In the genomic region with DNA sequence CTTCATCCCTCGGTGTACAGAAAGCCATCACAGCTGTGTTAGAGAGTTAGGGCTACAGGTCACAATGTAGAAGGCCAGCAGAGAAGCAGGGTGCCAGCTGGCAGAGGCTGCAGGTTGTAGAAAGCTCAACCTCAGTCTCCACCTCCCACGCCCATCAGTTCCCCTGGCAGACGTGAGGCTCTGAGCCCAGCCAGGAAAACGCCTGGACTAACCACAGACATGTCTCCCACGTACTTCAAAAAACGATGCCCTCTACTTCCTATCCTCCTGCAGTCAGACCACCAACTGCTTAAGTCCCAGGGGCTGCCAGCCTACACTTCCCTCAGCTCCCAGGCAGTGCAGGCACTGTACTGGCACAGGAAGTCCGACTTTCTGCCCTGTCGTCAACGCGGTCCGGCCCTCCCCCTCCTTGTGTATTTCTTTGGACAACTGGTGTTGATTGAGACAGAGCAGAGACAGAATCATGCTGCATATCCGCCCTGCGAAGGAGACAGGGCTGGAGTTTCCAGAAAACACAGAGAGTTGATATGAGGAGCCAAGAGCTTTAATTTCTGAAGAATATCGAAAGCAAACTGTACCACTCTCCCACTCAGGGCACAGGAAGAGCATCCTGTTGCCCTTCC, we compare ENCODE assay signal across 9 mouse cellular contexts. TPM values are rescaled to one million over a fixed set of nuclear protein-coding genes. Genes with fewer than 3 reads are reported as not detected.
DNase-seq lines count a peak whose midpoint lies in the region; ATAC-seq lines count a peak whose summit lies in the region.
"Had no signal": no experiment of that assay in that cellular context is flagged by ENCODE, and none has a peak within 500 bp of the region (broad histone marks: within the 10 kb centered on the region; RNA-seq: fewer than 3 reads in every experiment).

No protein-coding gene starts in this region.

- H3K4me1 ChIP-seq in forebrain, embryonic 15.5 days: peaks cover 14% of the 10 kb centered on the region
- peaks cover 12% of the 10 kb centered on the region for H3K4me1 ChIP-seq in forebrain, embryonic 16.5 days (replicated peaks; ENCODE audit: control insufficient read depth, insufficient read depth, low read length)
- H3K4me1 ChIP-seq in kidney, embryonic 16.5 days (ENCODE audit: insufficient read depth, low read length): peaks cover 9% of the 10 kb centered on the region; the same call in 1 of the 2 replicates
- peaks cover 17% of the 10 kb centered on the region for H3K4me1 ChIP-seq in midbrain, embryonic 13.5 days (replicated peaks)

- no peak overlapping the region for H3K4me2 ChIP-seq in forebrain, embryonic 15.5 days (replicated peaks)
- H3K4me2 ChIP-seq in forebrain, embryonic 16.5 days (ENCODE audit: low read length): no peak overlapping the region
- H3K4me2 ChIP-seq in kidney, embryonic 16.5 days (replicated peaks; ENCODE audit: low read depth, low read length): no peak overlapping the region
- H3K4me2 ChIP-seq in midbrain, embryonic 13.5 days (replicated peaks): no peak overlapping the region
- H3K4me2 ChIP-seq: neural tube, embryonic 13.5 days had no signal

- H3K27me3 ChIP-seq in forebrain, embryonic 15.5 days: no peaks in the 10 kb centered on the region
- H3K27me3 ChIP-seq in forebrain, embryonic 16.5 days (replicated peaks; ENCODE audit: control insufficient read depth, insufficient read depth, low read length): no peaks in the 10 kb centered on the region
- H3K27me3 ChIP-seq in kidney, embryonic 16.5 days (ENCODE audit: insufficient read depth, low read length): no peaks in the 10 kb centered on the region
- H3K27me3 ChIP-seq in midbrain, embryonic 13.5 days: no peaks in the 10 kb centered on the region
- H3K27me3 ChIP-seq: neural tube, embryonic 13.5 days had no signal

- H3K36me3 ChIP-seq in forebrain, embryonic 15.5 days: peaks cover 61% of the 10 kb centered on the region
- H3K36me3 ChIP-seq in forebrain, embryonic 16.5 days (ENCODE audit: control insufficient read depth, insufficient read depth): peaks cover 21% of the 10 kb centered on the region
- peaks cover 49% of the 10 kb centered on the region for H3K36me3 ChIP-seq in kidney, embryonic 16.5 days (ENCODE audit: insufficient read depth, low read length)
- H3K36me3 ChIP-seq in midbrain, embryonic 13.5 days: peaks cover 88% of the 10 kb centered on the region

- H3K4me3 ChIP-seq in forebrain, embryonic 15.5 days: no peak overlapping the region
- no peak overlapping the region for H3K4me3 ChIP-seq in forebrain, embryonic 16.5 days (replicated peaks; ENCODE audit: low read length)
- H3K4me3 ChIP-seq in kidney, embryonic 16.5 days (ENCODE audit: low read length): no peak overlapping the region
- H3K4me3 ChIP-seq in midbrain, embryonic 13.5 days (replicated peaks): no peak overlapping the region
- H3K4me3 ChIP-seq: neural tube, embryonic 13.5 days had no signal

- H3K9ac ChIP-seq in forebrain, embryonic 15.5 days (replicated peaks): no peak overlapping the region
- no peak overlapping the region for H3K9ac ChIP-seq in forebrain, embryonic 16.5 days (replicated peaks; ENCODE audit: low read depth, low read length)
- H3K9ac ChIP-seq in kidney, embryonic 16.5 days (replicated peaks; ENCODE audit: low read length): no peak overlapping the region
- H3K9ac ChIP-seq in midbrain, embryonic 13.5 days (replicated peaks): no peak overlapping the region
- H3K9ac ChIP-seq: neural tube, embryonic 13.5 days had no signal

- peak overlapping the region; percentile 12; the same call in 1 of the 2 replicates for H3K27ac ChIP-seq in forebrain, embryonic 15.5 days (replicated peaks)
- H3K27ac ChIP-seq in forebrain, embryonic 16.5 days (ENCODE audit: low read length): no peak overlapping the region
- peak overlapping the region; percentile 3; the same call in 1 of the 2 replicates for H3K27ac ChIP-seq in kidney, embryonic 16.5 days (ENCODE audit: low read length)
- no peak overlapping the region for H3K27ac ChIP-seq in midbrain, embryonic 13.5 days
- H3K27ac ChIP-seq: neural tube, embryonic 13.5 days had no signal

- WGBS in forebrain, embryonic 15.5 days: 73% methylated on average over 14 of the region's 14 CpGs
- 71% methylated on average over 14 of the region's 14 CpGs for WGBS in forebrain, embryonic 16.5 days
- 51% methylated on average over 14 of the region's 14 CpGs for WGBS in kidney, embryonic 16.5 days
- WGBS in midbrain, embryonic 13.5 days: 90% methylated on average over 14 of the region's 14 CpGs

- ATAC-seq in forebrain, embryonic 15.5 days (replicated peaks): no peak
- no peak for ATAC-seq in forebrain, embryonic 16.5 days
- no peak for ATAC-seq in kidney, embryonic 16.5 days (ENCODE audit: low FRiP score, low TSS enrichment)
- ATAC-seq in megakaryocyte progenitor cell, adult 5-6 weeks (replicated peaks; ENCODE audit: poor library complexity): peak; percentile 75
- ATAC-seq in midbrain, embryonic 13.5 days: no peak

- DNase-seq in adrenal gland, postnatal 36 days: peak; percentile 87 to 88
- DNase-seq in gonadal fat pad, adult 2 months (ENCODE audit: low read depth): peak; percentile 70
- DNase-seq in right cerebral cortex, adult 18-20 months: no peak

- H3K9me3 ChIP-seq in forebrain, embryonic 15.5 days: no peaks in the 10 kb centered on the region
- no peaks in the 10 kb centered on the region for H3K9me3 ChIP-seq in forebrain, embryonic 16.5 days (ENCODE audit: control insufficient read depth, low read length)
- no peaks in the 10 kb centered on the region for H3K9me3 ChIP-seq in kidney, embryonic 16.5 days (ENCODE audit: low read length)
- no peaks in the 10 kb centered on the region for H3K9me3 ChIP-seq in midbrain, embryonic 13.5 days
- H3K9me3 ChIP-seq: neural tube, embryonic 13.5 days had no signal

RNA-seq across cellular contexts. Expression of a gene that starts 13.1 kb away (rescaled TPM):
- polyA plus RNA-seq in forebrain, embryonic 15.5 days (2015; fragmentation: Nextera tagmentation; extraction: Ambion mirVana): 1.7 and 2.2 TPM in 2 replicates
- polyA plus RNA-seq in forebrain, embryonic 16.5 days (2015; fragmentation: Nextera tagmentation; extraction: Ambion mirVana): 1.5 and 2.5 TPM in 2 replicates
- total RNA-seq in adrenal gland, postnatal 36 days (2021): 1 to 10 TPM in 1 of 2 experiments, under 1 TPM in 1; 0.76 to 1.5 TPM
- polyA plus RNA-seq in gonadal fat pad, adult 2 months (2012; rRNA removed): 0.25 and 1.0 TPM in 2 replicates
- 10.2 and 10.6 TPM in 2 replicates for polyA plus RNA-seq in kidney, embryonic 16.5 days (2015; fragmentation: Nextera tagmentation; extraction: Ambion mirVana)
- total RNA-seq in megakaryocyte progenitor cell, adult 5-6 weeks (2015): 0.94 TPM in 1 of 2 replicates, not detected in the other
- total RNA-seq in megakaryocyte progenitor cell, adult 5-6 weeks (2017): 0.54 and 0.87 TPM in 2 replicates
- polyA plus RNA-seq in midbrain, embryonic 13.5 days (2015; fragmentation: Nextera tagmentation; extraction: Ambion mirVana): 1.1 and 1.9 TPM in 2 replicates

RNA-seq across cellular contexts. Expression of a gene that starts 21.7 kb away (rescaled TPM):
- 339 and 356 TPM in 2 replicates for polyA plus RNA-seq in forebrain, embryonic 15.5 days (2015; fragmentation: Nextera tagmentation; extraction: Ambion mirVana)
- 359 and 389 TPM in 2 replicates for polyA plus RNA-seq in forebrain, embryonic 16.5 days (2015; fragmentation: Nextera tagmentation; extraction: Ambion mirVana)
- total RNA-seq in adrenal gland, postnatal 36 days (2021): 100 to 1,000 TPM; 265 to 294 TPM
- polyA plus RNA-seq in gonadal fat pad, adult 2 months (2012; rRNA removed): 323 and 342 TPM in 2 replicates
- polyA plus RNA-seq in kidney, embryonic 16.5 days (2015; fragmentation: Nextera tagmentation; extraction: Ambion mirVana): 419 and 421 TPM in 2 replicates
- total RNA-seq in megakaryocyte progenitor cell, adult 5-6 weeks (2015): 94.2 and 113 TPM in 2 replicates
- 69.7 and 88.2 TPM in 2 replicates for total RNA-seq in megakaryocyte progenitor cell, adult 5-6 weeks (2017)
- 354 and 385 TPM in 2 replicates for polyA plus RNA-seq in midbrain, embryonic 13.5 days (2015; fragmentation: Nextera tagmentation; extraction: Ambion mirVana)

RNA-seq across cellular contexts. Expression of a gene that starts 22.7 kb away (rescaled TPM):
- 0.53 and 0.61 TPM in 2 replicates for polyA plus RNA-seq in forebrain, embryonic 15.5 days (2015; fragmentation: Nextera tagmentation; extraction: Ambion mirVana)
- 0.62 TPM in 2 replicates for polyA plus RNA-seq in forebrain, embryonic 16.5 days (2015; fragmentation: Nextera tagmentation; extraction: Ambion mirVana)
- 1 to 10 TPM; 5.7 to 9.6 TPM for total RNA-seq in adrenal gland, postnatal 36 days (2021)
- polyA plus RNA-seq in gonadal fat pad, adult 2 months (2012; rRNA removed): 11.8 and 13.5 TPM in 2 replicates
- polyA plus RNA-seq in kidney, embryonic 16.5 days (2015; fragmentation: Nextera tagmentation; extraction: Ambion mirVana): 5.3 and 5.4 TPM in 2 replicates
- total RNA-seq in megakaryocyte progenitor cell, adult 5-6 weeks (2015): 0.02 TPM in 1 of 2 replicates, not detected in the other
- total RNA-seq in megakaryocyte progenitor cell, adult 5-6 weeks (2017): 0.04 TPM in 1 of 2 replicates, not detected in the other
- polyA plus RNA-seq in midbrain, embryonic 13.5 days (2015; fragmentation: Nextera tagmentation; extraction: Ambion mirVana): 0.76 and 0.83 TPM in 2 replicates

RNA-seq across cellular contexts. Expression of a gene that starts 26.6 kb away (rescaled TPM):
- polyA plus RNA-seq in forebrain, embryonic 15.5 days (2015; fragmentation: Nextera tagmentation; extraction: Ambion mirVana): 12.9 and 19.0 TPM in 2 replicates
- polyA plus RNA-seq in forebrain, embryonic 16.5 days (2015; fragmentation: Nextera tagmentation; extraction: Ambion mirVana): 13.0 and 13.9 TPM in 2 replicates
- 10 to 100 TPM; 61.7 to 88.5 TPM for total RNA-seq in adrenal gland, postnatal 36 days (2021)
- 74.0 and 97.3 TPM in 2 replicates for polyA plus RNA-seq in gonadal fat pad, adult 2 months (2012; rRNA removed)
- polyA plus RNA-seq in kidney, embryonic 16.5 days (2015; fragmentation: Nextera tagmentation; extraction: Ambion mirVana): 35.2 and 39.8 TPM in 2 replicates
- 3.2 and 6.7 TPM in 2 replicates for total RNA-seq in megakaryocyte progenitor cell, adult 5-6 weeks (2015)
- total RNA-seq in megakaryocyte progenitor cell, adult 5-6 weeks (2017): 0.44 and 0.87 TPM in 2 replicates
- polyA plus RNA-seq in midbrain, embryonic 13.5 days (2015; fragmentation: Nextera tagmentation; extraction: Ambion mirVana): 19.8 and 23.2 TPM in 2 replicates

RNA-seq across cellular contexts. Expression of a gene that starts 56.1 kb away (rescaled TPM):
- 11.9 and 13.1 TPM in 2 replicates for polyA plus RNA-seq in forebrain, embryonic 15.5 days (2015; fragmentation: Nextera tagmentation; extraction: Ambion mirVana)
- polyA plus RNA-seq in forebrain, embryonic 16.5 days (2015; fragmentation: Nextera tagmentation; extraction: Ambion mirVana): 11.5 and 12.2 TPM in 2 replicates
- 1 to 10 TPM; 5.1 to 8.9 TPM for total RNA-seq in adrenal gland, postnatal 36 days (2021)
- 9.9 and 13.5 TPM in 2 replicates for polyA plus RNA-seq in gonadal fat pad, adult 2 months (2012; rRNA removed)
- 13.9 TPM in 2 replicates for polyA plus RNA-seq in kidney, embryonic 16.5 days (2015; fragmentation: Nextera tagmentation; extraction: Ambion mirVana)
- 14.9 and 16.4 TPM in 2 replicates for total RNA-seq in megakaryocyte progenitor cell, adult 5-6 weeks (2015)
- total RNA-seq in megakaryocyte progenitor cell, adult 5-6 weeks (2017): 9.0 and 11.4 TPM in 2 replicates
- polyA plus RNA-seq in midbrain, embryonic 13.5 days (2015; fragmentation: Nextera tagmentation; extraction: Ambion mirVana): 12.7 and 13.2 TPM in 2 replicates

Comparison
In these comparisons a context has a peak if more than half of its experiments do, and no peak if none do; other contexts are left out.
1. H3K27ac ChIP-seq: peak in forebrain, embryonic 15.5 days (single experiment) and kidney, embryonic 16.5 days (single experiment); none in forebrain, embryonic 16.5 days (single experiment) and midbrain, embryonic 13.5 days (single experiment).